Mouse (Mus musculus): ENCODE measurements around the gene Casr.

GRCm38 (mm10) chr16:36582073-36582472 is 20.1 kb upstream of the Casr start:
- TF ChIP-seq POLR2A (IDR thresholded peaks at IDR 0.05; ENCODE audit: extremely low read depth, insufficient read depth, low read length) (no peak), CTCF (IDR thresholded peaks at IDR 0.05; ENCODE audit: extremely low read depth, insufficient read depth, low read length) (no peak)

Measured in cortical plate, adult 2 months (tissue).